Mouse (Mus musculus) kidney, postnatal 14 days (tissue): ENCODE results near the gene Zfp950.
"Not testable (repeated sequence)": the region's sequence is repeated elsewhere in the genome, so short reads cannot be mapped to it uniquely, and the experiment has no call there.

Source experiments
- DNase-seq: peaks from one replicate; pipeline ENCODE4 v3.0.0; 2022; ENCODE audit warnings: mixed read lengths

Gene Zfp950

GRCm38 (mm10) chr19:61140342-61141206 lies at the start of gene Zfp950:
TSS of gene Zfp950 (minus strand) at chr19:61140840.
- peak; percentile 91 for DNase-seq

- DNase-seq, result not testable (repeated sequence)
Measured at GRCm38 (mm10) chr19:61183590-61183989, 43.0 kb upstream of the Zfp950 start, which contains the start of gene Gm6020. TSS of gene Gm6020 (plus strand) at chr19:61183890.

- peak; percentile 8 for DNase-seq
Measured at GRCm38 (mm10) chr19:61175756-61176324, 35.2 kb upstream of the Zfp950 start, which contains the start of gene Gm7102. TSS of gene Gm7102 (minus strand) at chr19:61176309.

GRCm38 (mm10) chr19:61151701-61152420 lies 11.2 kb upstream of the Zfp950 start:
- peak; percentile 23 for DNase-seq

- peak; percentile 47 for DNase-seq
Measured at GRCm38 (mm10) chr19:61151372-61151700, 10.7 kb upstream of the Zfp950 start.

GRCm38 (mm10) chr19:61141299-61141698 lies 659 bp upstream of the Zfp950 start:
- DNase-seq, result no peak

- DNase-seq, result peak; percentile 14
Measured at GRCm38 (mm10) chr19:61138655-61139054, 2.0 kb downstream of the Zfp950 start.

- no peak for DNase-seq
Measured at GRCm38 (mm10) chr19:61131096-61131495, 9.5 kb downstream of the Zfp950 start.

GRCm38 (mm10) chr19:61110184-61110583 lies 30.5 kb downstream of the Zfp950 start:
- no peak for DNase-seq

GRCm38 (mm10) chr19:61097764-61098163 lies 42.9 kb downstream of the Zfp950 start:
- peak; percentile 24 for DNase-seq

GRCm38 (mm10) chr19:61096776-61097175 lies 43.9 kb downstream of the Zfp950 start:
- no peak for DNase-seq

- no peak for DNase-seq
Measured at GRCm38 (mm10) chr19:61090541-61090940, 50.1 kb downstream of the Zfp950 start.

GRCm38 (mm10) chr19:61089001-61089400 lies 51.6 kb downstream of the Zfp950 start:
- DNase-seq, result no peak

GRCm38 (mm10) chr19:61087781-61088180 lies 52.9 kb downstream of the Zfp950 start:
- DNase-seq, result no peak

- DNase-seq, result no peak
Measured at GRCm38 (mm10) chr19:61085217-61085616, 55.4 kb downstream of the Zfp950 start.

GRCm38 (mm10) chr19:61084149-61084940 lies 56.3 kb downstream of the Zfp950 start:
- DNase-seq, result peak; percentile 91

- no peak for DNase-seq
Measured at GRCm38 (mm10) chr19:61083006-61083405, 57.6 kb downstream of the Zfp950 start.

GRCm38 (mm10) chr19:61080251-61080749 lies 60.3 kb downstream of the Zfp950 start:
- DNase-seq, result peak; percentile 53

- no peak for DNase-seq
Measured at GRCm38 (mm10) chr19:61078622-61079021, 62.0 kb downstream of the Zfp950 start.

GRCm38 (mm10) chr19:61065011-61065410 lies 75.6 kb downstream of the Zfp950 start:
- DNase-seq, result peak; percentile 33

- no peak for DNase-seq
Measured at GRCm38 (mm10) chr19:61064386-61064785, 76.3 kb downstream of the Zfp950 start.

GRCm38 (mm10) chr19:61057581-61057980 lies 83.1 kb downstream of the Zfp950 start:
- peak; percentile 87 for DNase-seq
